Mouse (Mus musculus) ES-E14 (cell line): Measurements from ENCODE around the gene Rdh7. TPM values are rescaled to one million over a fixed set of nuclear protein-coding genes. Genes with fewer than 3 reads are reported as not detected.

Experiments used
- DNase-seq: peaks from one replicate; pipeline ENCODE4 v3.0.0-alpha.2; 2013; ENCODE audit warnings: low read depth, low spot score
- H3K27ac ChIP-seq: 2 replicates; pipeline ENCODE4 v1.5.1; 2012; ENCODE audit warnings: low read depth, mild to moderate bottlenecking, low read length, moderate library complexity, mixed read lengths; ENCODE audit not compliant: poor library complexity, insufficient read depth, severe bottlenecking
- H3K36me3 ChIP-seq: 2 replicates; pipeline ENCODE4 v1.6.1; 2012; ENCODE audit warnings: mild to moderate bottlenecking, low read length, moderate library complexity, mixed read lengths; ENCODE audit not compliant: control insufficient read depth, poor library complexity, insufficient read depth, severe bottlenecking
- H3K4me1 ChIP-seq, 2 experiments: fragments of 150-350 bp in 1 of 2; sonication (generic) in 1 of 2; 2 replicates each; pipeline ENCODE4 v1.6.1; 2012; ENCODE audit warnings: low read length in 2 of 2, mild to moderate bottlenecking in 1 of 2, mixed read lengths in 1 of 2; ENCODE audit not compliant: control insufficient read depth in 2 of 2, insufficient read depth in 2 of 2, poor library complexity in 1 of 2
- H3K4me3 ChIP-seq, 2 experiments: fragments of 150-350 bp in 1 of 2; sonication (generic) in 1 of 2; 2 replicates each; pipeline ENCODE4 v1.5.1; 2012; ENCODE audit warnings: low read length in 2 of 2, low read depth in 1 of 2, mild to moderate bottlenecking in 1 of 2, mixed read lengths in 1 of 2; ENCODE audit not compliant: insufficient read depth in 1 of 2, poor library complexity in 1 of 2, severe bottlenecking in 1 of 2
- H3K9ac ChIP-seq: 2 replicates; pipeline ENCODE4 v1.6.1; 2012; ENCODE audit warnings: low read depth, mild to moderate bottlenecking, low read length, mixed read lengths; ENCODE audit not compliant: poor library complexity, insufficient read depth, severe bottlenecking
- H3K9me3 ChIP-seq: fragments of 150-350 bp; sonication (generic); 2 replicates; pipeline ENCODE4 v1.6.1; 2012; ENCODE audit warnings: low read depth, mild to moderate bottlenecking, low read length; ENCODE audit not compliant: control insufficient read depth, insufficient read depth
- CHD2 ChIP-seq: IDR thresholded peaks from 2 replicates; pipeline ENCODE4 v1.6.1; 2014; ENCODE audit warnings: mild to moderate bottlenecking, low read depth, low read length, inconsistent platforms
- HCFC1 ChIP-seq: IDR thresholded peaks from 2 replicates; pipeline ENCODE4 v1.6.1; 2012; ENCODE audit warnings: low read length, inconsistent platforms, borderline replicate concordance; ENCODE audit not compliant: insufficient read depth
- MAFK ChIP-seq: IDR thresholded peaks from 2 replicates; pipeline ENCODE4 v1.6.1; 2014; ENCODE audit warnings: mild to moderate bottlenecking, low read depth, low read length, inconsistent platforms; ENCODE audit not compliant: insufficient read depth
- ZC3H11A ChIP-seq: IDR thresholded peaks from 2 replicates; pipeline ENCODE4 v1.6.1; 2012; ENCODE audit warnings: low read depth, mild to moderate bottlenecking, inconsistent platforms, low read length, borderline replicate concordance
- ZNF384 ChIP-seq: IDR thresholded peaks from 2 replicates; pipeline ENCODE4 v1.6.1; 2012; ENCODE audit warnings: low read depth, low read length, inconsistent platforms
- in situ Hi-C, 2 experiments: fragments of 600-800 bp; cut with MboI; formaldehyde crosslinking; loops; one replicate each; pipeline ENCODE4 v1.15.1; 2025; ENCODE audit warnings: low sequenced_read_pairs in 2 of 2, inconsistent platforms in 1 of 2; ENCODE audit not compliant: unreplicated experiment in 2 of 2
- total RNA-seq: library from RNA; depleted of rRNA; stranded (reverse); fragments of 300-350 nt; gene quantifications from 2 replicates; pipeline ENCODE4 v1.2.3, GENCODE M21; 2012

Gene Rdh7
- total RNA-seq, 1 experiment, result not detected

GRCm38 (mm10) chr10:127878262-127879057, 10.2 kb downstream of the Rdh7 start:
- in situ Hi-C loops, result no loop called here
- Histone ChIP-seq H3K36me3 (no peaks in the 10 kb centered on the region), H3K9ac (no peak overlapping the region; the same call in 1 of the 2 replicates), H3K27ac (no peak overlapping the region), H3K9me3 (no peaks in the 10 kb centered on the region), H3K4me1 (peaks cover 7 to 18% of the 10 kb centered on the region in 2 experiments), H3K4me3 (no peak overlapping the region)
- TF ChIP-seq CHD2 (no peak), MAFK (no peak), HCFC1 (no peak), ZC3H11A (no peak), ZNF384 (no peak)
- no peak for DNase-seq

GRCm38 (mm10) chr10:127877681-127878080, 10.9 kb downstream of the Rdh7 start:
- H3K27ac ChIP-seq, result no peak overlapping the region
- no peak overlapping the region for H3K4me3 ChIP-seq
- H3K36me3 ChIP-seq, result no peaks in the 10 kb centered on the region
- TF ChIP-seq MAFK, result no peak
- TF ChIP-seq CHD2, result no peak
- no peak for TF ChIP-seq ZNF384
- no peak for TF ChIP-seq ZC3H11A
- in situ Hi-C loops, result no loop called here
- DNase-seq, result no peak
- H3K9ac ChIP-seq, result no peak overlapping the region
- H3K4me1 ChIP-seq, result peaks cover 7 to 18% of the 10 kb centered on the region in 2 experiments
- no peaks in the 10 kb centered on the region for H3K9me3 ChIP-seq

GRCm38 (mm10) chr10:127872484-127872883, 16.1 kb downstream of the Rdh7 start:
- Histone ChIP-seq H3K9me3 (no peaks in the 10 kb centered on the region), H3K4me1 (no peaks in the 10 kb centered on the region), H3K36me3 (no peaks in the 10 kb centered on the region), H3K4me3 (no peak overlapping the region), H3K27ac (no peak overlapping the region), H3K9ac (no peak overlapping the region)
- in situ Hi-C loops, result no loop called here
- TF ChIP-seq HCFC1 (no peak), ZNF384 (no peak), ZC3H11A (peak; percentile 17; the same call in 1 of the 2 replicates), MAFK (no peak), CHD2 (no peak)
- peak; percentile 54 for DNase-seq

GRCm38 (mm10) chr10:127866232-127866631, 22.4 kb downstream of the Rdh7 start, which contains the start of gene Rdh16f2:
TSS of gene Rdh16f2 (plus strand) at chr10:127866474.
- no peak for DNase-seq
- Histone ChIP-seq H3K36me3 (no peaks in the 10 kb centered on the region), H3K4me3 (no peak within 1 kb of the TSS), H3K9me3 (no peaks in the 10 kb centered on the region), H3K9ac (no peak within 1 kb of the TSS), H3K4me1 (no peaks in the 10 kb centered on the region), H3K27ac (no peak within 1 kb of the TSS)
- TF ChIP-seq HCFC1 (no peak), CHD2 (no peak), ZC3H11A (no peak), ZNF384 (no peak)
- in situ Hi-C loops, result no loop called here

GRCm38 (mm10) chr10:127864931-127865330, 23.7 kb downstream of the Rdh7 start:
- in situ Hi-C loops, result no loop called here
- Histone ChIP-seq H3K9me3 (no peaks in the 10 kb centered on the region), H3K27ac (no peak overlapping the region), H3K4me3 (no peak overlapping the region), H3K9ac (no peak overlapping the region), H3K36me3 (no peaks in the 10 kb centered on the region), H3K4me1 (no peaks in the 10 kb centered on the region)
- no peak for DNase-seq
- TF ChIP-seq HCFC1 (no peak), ZC3H11A (no peak), CHD2 (no peak), MAFK (no peak), ZNF384 (no peak)
